Mouse (Mus musculus): Measurements from ENCODE around the gene Fbxo42. TPM values are rescaled to one million over a fixed set of nuclear protein-coding genes. Genes with fewer than 3 reads are reported as not detected.

Fbxo42 gene
- polyA plus RNA-seq, 1 experiment, result 22.1 TPM

DNA sequence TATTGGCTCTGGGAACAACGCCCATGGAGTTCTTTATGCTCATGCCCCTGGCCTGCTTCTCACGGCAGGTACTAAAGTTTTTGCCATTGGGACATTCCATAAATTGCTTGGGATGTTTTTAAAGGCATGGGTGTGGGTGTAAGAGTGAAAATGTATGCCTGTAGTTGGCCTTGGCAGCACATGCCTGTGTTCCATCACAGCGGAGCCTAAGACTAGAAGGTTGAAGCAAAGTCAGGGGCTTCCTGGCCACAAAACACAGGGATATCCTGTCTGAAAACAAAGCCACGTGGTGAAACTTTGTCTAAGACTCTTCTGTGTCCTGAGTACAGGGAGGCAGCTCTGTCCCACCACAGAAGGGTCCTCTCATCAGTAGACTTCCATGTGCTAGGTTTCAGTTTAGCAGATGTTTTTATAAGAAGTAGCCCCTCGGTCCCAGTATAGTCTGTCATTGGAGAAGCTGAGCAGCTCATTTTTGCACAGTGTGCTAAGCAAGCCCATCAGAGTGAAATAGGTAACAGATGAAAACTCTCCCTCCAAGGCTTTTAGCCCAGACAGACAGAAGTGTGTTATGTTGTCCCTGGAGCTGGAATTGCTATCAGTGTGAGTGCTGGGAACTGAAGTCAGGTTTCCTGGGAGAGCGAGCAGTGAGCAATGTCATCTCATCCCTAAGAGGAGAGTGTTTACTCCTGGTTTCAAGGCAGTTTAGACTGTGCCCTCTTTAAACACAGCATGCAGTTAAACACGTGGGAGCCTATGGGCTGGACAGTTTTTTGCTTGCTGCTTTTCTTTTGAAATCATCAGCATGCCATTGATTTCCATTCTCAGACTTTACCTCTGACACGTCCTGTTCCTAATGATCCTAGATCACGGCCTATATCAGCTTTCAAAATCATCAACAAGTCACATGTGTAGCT, 39.5 kb downstream of the Fbxo42 start:
- Histone ChIP-seq H3K27ac (ENCODE audit: insufficient read depth, low read length) (peak overlapping the region; percentile 47), H3K4me3 (ENCODE audit: insufficient read depth, low read length) (no peak overlapping the region), H3K4me1 (ENCODE audit: control insufficient read depth, insufficient read depth, low read length) (peaks cover 13% of the 10 kb centered on the region; the same call in 1 of the 2 replicates)
- no peak for TF ChIP-seq CTCF (IDR thresholded peaks at IDR 0.05; ENCODE audit: borderline replicate concordance, insufficient read depth, low read length)
- TF ChIP-seq POLR2A (IDR thresholded peaks at IDR 0.05; ENCODE audit: low read depth, low read length), result no peak

- no peak overlapping the region for H3K4me3 ChIP-seq (ENCODE audit: insufficient read depth, low read length)
- no peak overlapping the region for H3K27ac ChIP-seq (ENCODE audit: insufficient read depth, low read length)
- no peak for TF ChIP-seq POLR2A (IDR thresholded peaks at IDR 0.05; ENCODE audit: low read depth, low read length)
- TF ChIP-seq CTCF (IDR thresholded peaks at IDR 0.05; ENCODE audit: borderline replicate concordance, insufficient read depth, low read length), result no peak
- H3K4me1 ChIP-seq (ENCODE audit: control insufficient read depth, insufficient read depth, low read length), result peaks cover 11% of the 10 kb centered on the region; the same call in 1 of the 2 replicates
These were observed 43.6 kb downstream of the Fbxo42 start for GRCm38 (mm10) chr4:141191294-141191693.

GRCm38 (mm10) chr4:141194553-141194952, 46.8 kb downstream of the Fbxo42 start:
- Histone ChIP-seq H3K4me1 (ENCODE audit: control insufficient read depth, insufficient read depth, low read length) (no peaks in the 10 kb centered on the region), H3K4me3 (ENCODE audit: insufficient read depth, low read length) (no peak overlapping the region), H3K27ac (ENCODE audit: insufficient read depth, low read length) (no peak overlapping the region)
- TF ChIP-seq CTCF (IDR thresholded peaks at IDR 0.05; ENCODE audit: borderline replicate concordance, insufficient read depth, low read length) (no peak), POLR2A (IDR thresholded peaks at IDR 0.05; ENCODE audit: low read depth, low read length) (no peak)

DNA sequence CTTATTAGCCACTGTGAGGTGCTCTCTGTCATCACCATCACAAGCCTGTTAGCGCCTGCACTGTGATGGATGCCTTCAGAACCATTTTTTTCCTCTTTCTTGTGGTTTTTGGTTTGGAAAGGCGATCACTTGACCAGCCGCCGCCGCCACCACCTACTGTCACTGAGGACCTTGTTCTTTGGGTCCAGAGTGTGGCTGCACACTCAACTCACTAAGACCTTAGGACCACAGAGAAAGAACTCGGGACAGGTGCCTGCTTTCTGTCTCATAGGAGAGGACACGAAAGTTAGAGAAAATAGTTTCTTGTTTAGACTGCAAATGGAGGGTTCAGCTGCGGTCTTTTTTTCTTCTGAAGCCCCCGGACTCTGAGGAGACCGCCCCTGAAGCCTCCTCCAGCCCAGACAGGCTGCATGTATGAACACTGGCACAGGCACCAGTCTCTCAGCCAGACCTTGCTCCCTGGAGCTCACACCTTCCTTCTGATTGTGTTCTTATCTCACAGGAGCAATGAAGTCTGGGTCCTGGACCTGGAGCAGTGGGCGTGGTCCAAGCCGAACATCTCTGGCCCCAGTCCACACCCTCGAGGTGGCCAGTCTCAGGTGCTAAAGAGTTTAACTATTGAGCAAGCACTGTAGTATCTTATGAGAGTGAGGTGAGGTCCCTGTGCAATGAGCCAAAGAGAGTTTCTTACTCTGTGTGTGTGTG, 49.4 kb downstream of the Fbxo42 start:
- no peak for TF ChIP-seq CTCF (IDR thresholded peaks at IDR 0.05; ENCODE audit: borderline replicate concordance, insufficient read depth, low read length)
- no peak for TF ChIP-seq POLR2A (IDR thresholded peaks at IDR 0.05; ENCODE audit: low read depth, low read length)
- no peak overlapping the region for H3K27ac ChIP-seq (ENCODE audit: insufficient read depth, low read length)
- no peak overlapping the region for H3K4me3 ChIP-seq (ENCODE audit: insufficient read depth, low read length)
- H3K4me1 ChIP-seq (ENCODE audit: control insufficient read depth, insufficient read depth, low read length), result no peaks in the 10 kb centered on the region

GRCm38 (mm10) chr4:141197686-141198035, 49.9 kb downstream of the Fbxo42 start:
- TF ChIP-seq CTCF (IDR thresholded peaks at IDR 0.05; ENCODE audit: borderline replicate concordance, insufficient read depth, low read length) (no peak), POLR2A (IDR thresholded peaks at IDR 0.05; ENCODE audit: low read depth, low read length) (no peak)
- H3K4me1 ChIP-seq (ENCODE audit: control insufficient read depth, insufficient read depth, low read length), result no peaks in the 10 kb centered on the region
- H3K4me3 ChIP-seq (ENCODE audit: insufficient read depth, low read length), result no peak overlapping the region

GRCm38 (mm10) chr4:141200906-141201305, 53.2 kb downstream of the Fbxo42 start:
- Histone ChIP-seq H3K4me1 (ENCODE audit: control insufficient read depth, insufficient read depth, low read length) (no peaks in the 10 kb centered on the region), H3K27ac (ENCODE audit: insufficient read depth, low read length) (no peak overlapping the region), H3K4me3 (ENCODE audit: insufficient read depth, low read length) (no peak overlapping the region)
- TF ChIP-seq CTCF (IDR thresholded peaks at IDR 0.05; ENCODE audit: borderline replicate concordance, insufficient read depth, low read length), result no peak

More at GRCm38 (mm10) chr4:141197686-141198035, 49.9 kb downstream of the Fbxo42 start:
- no peak overlapping the region for H3K27ac ChIP-seq (ENCODE audit: insufficient read depth, low read length)

- no peak for TF ChIP-seq POLR2A (IDR thresholded peaks at IDR 0.05; ENCODE audit: low read depth, low read length)
- Histone ChIP-seq H3K4me3 (ENCODE audit: insufficient read depth, low read length) (no peak overlapping the region), H3K27ac (ENCODE audit: insufficient read depth, low read length) (no peak overlapping the region), H3K4me1 (ENCODE audit: control insufficient read depth, insufficient read depth, low read length) (no peaks in the 10 kb centered on the region)
These were observed 54.5 kb downstream of the Fbxo42 start for GRCm38 (mm10) chr4:141202192-141202591.

GRCm38 (mm10) chr4:141204580-141205061, 56.9 kb downstream of the Fbxo42 start:
- Histone ChIP-seq H3K4me1 (ENCODE audit: control insufficient read depth, insufficient read depth, low read length) (no peaks in the 10 kb centered on the region), H3K27ac (ENCODE audit: insufficient read depth, low read length) (no peak overlapping the region), H3K4me3 (ENCODE audit: insufficient read depth, low read length) (no peak overlapping the region)
- TF ChIP-seq POLR2A (IDR thresholded peaks at IDR 0.05; ENCODE audit: low read depth, low read length), result no peak
- no peak for TF ChIP-seq CTCF (IDR thresholded peaks at IDR 0.05; ENCODE audit: borderline replicate concordance, insufficient read depth, low read length)

DNA sequence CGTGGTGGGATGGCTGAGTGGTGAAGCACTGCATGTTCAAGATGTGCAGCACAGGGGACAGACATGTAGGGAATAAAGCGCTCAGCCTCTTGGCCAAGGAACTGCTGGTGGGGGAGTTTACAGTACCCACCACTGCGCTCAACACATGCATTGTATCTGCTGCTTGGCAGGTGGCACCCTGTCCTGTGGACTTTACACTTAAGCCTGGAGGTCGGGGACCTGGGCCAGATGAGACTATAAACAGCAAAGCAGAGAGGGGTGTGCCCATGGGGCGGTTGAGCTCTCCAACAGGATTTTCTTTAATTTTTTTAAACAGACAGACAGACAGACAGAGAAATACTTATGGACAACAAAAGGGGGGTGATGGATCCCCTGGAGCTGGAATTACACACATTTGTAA, 59.4 kb downstream of the Fbxo42 start:
- no peak overlapping the region for H3K27ac ChIP-seq (ENCODE audit: insufficient read depth, low read length)
- no peaks in the 10 kb centered on the region for H3K4me1 ChIP-seq (ENCODE audit: control insufficient read depth, insufficient read depth, low read length)
- no peak for TF ChIP-seq POLR2A (IDR thresholded peaks at IDR 0.05; ENCODE audit: low read depth, low read length)
- TF ChIP-seq CTCF (IDR thresholded peaks at IDR 0.05; ENCODE audit: borderline replicate concordance, insufficient read depth, low read length), result no peak
- no peak overlapping the region for H3K4me3 ChIP-seq (ENCODE audit: insufficient read depth, low read length)
